Mouse (Mus musculus) E14TG2a.4 (cell line): ENCODE measurements around the gene Eed.

Source experiments
- H3K27me3 ChIP-seq: 2 replicates; pipeline ENCODE4 v1.6.1; 2014; ENCODE audit warnings: low read length, control low read depth; ENCODE audit not compliant: insufficient read depth
- H3K36me3 ChIP-seq: 2 replicates; pipeline ENCODE4 v1.6.1; 2014; ENCODE audit warnings: low read length, control low read depth; ENCODE audit not compliant: insufficient read depth
- H3K4me1 ChIP-seq: replicated peaks from 2 replicates; pipeline ENCODE4 v1.6.1; 2014; ENCODE audit warnings: low read depth, low read length, control low read depth
- H3K4me3 ChIP-seq: replicated peaks from 2 replicates; pipeline ENCODE4 v1.5.1; 2014; ENCODE audit warnings: mild to moderate bottlenecking, low read length
- H3K9me3 ChIP-seq: 2 replicates; pipeline ENCODE4 v1.6.1; 2014; ENCODE audit warnings: low read length, control low read depth
- CTCF ChIP-seq: conservative IDR thresholded peaks from 2 replicates; pipeline ENCODE4 v1.5.1; 2014; ENCODE audit warnings: low read length
- NANOG ChIP-seq: IDR thresholded peaks from 2 replicates; pipeline ENCODE4 v1.6.1; 2014; ENCODE audit warnings: borderline replicate concordance, low read length, mixed read lengths
- POU5F1 ChIP-seq: IDR thresholded peaks from 2 replicates; pipeline ENCODE4 v1.6.1; 2014; ENCODE audit warnings: low read length, borderline replicate concordance

The Eed gene

GRCm38 (mm10) chr7:89939497-89940353 lies 41.1 kb downstream of the Eed start:
- H3K9me3 ChIP-seq: peaks cover 13% of the 10 kb centered on the region
- H3K4me1 ChIP-seq: peaks cover 40% of the 10 kb centered on the region
- no peaks in the 10 kb centered on the region for H3K27me3 ChIP-seq
- no peak for TF ChIP-seq NANOG
- H3K36me3 ChIP-seq: peaks cover 23% of the 10 kb centered on the region
- H3K4me3 ChIP-seq: peak overlapping the region; percentile 97

GRCm38 (mm10) chr7:89923441-89924180 lies 57.2 kb downstream of the Eed start:
- Histone ChIP-seq H3K9me3 (no peaks in the 10 kb centered on the region), H3K4me3 (no peak overlapping the region), H3K4me1 (peaks cover 4% of the 10 kb centered on the region; the same call in 1 of the 2 replicates), H3K36me3 (peaks cover 51% of the 10 kb centered on the region), H3K27me3 (no peaks in the 10 kb centered on the region)
- TF ChIP-seq NANOG (no peak), POU5F1 (no peak), CTCF (no peak)

- H3K4me1 ChIP-seq: no peaks in the 10 kb centered on the region
Measured at GRCm38 (mm10) chr7:89917776-89918175, 63.0 kb downstream of the Eed start.

GRCm38 (mm10) chr7:89916711-89917110 lies 64.1 kb downstream of the Eed start:
- TF ChIP-seq CTCF: no peak
- TF ChIP-seq NANOG: no peak
- no peak for TF ChIP-seq POU5F1
- Histone ChIP-seq H3K27me3 (no peaks in the 10 kb centered on the region), H3K4me1 (no peaks in the 10 kb centered on the region), H3K4me3 (no peak overlapping the region), H3K36me3 (peaks cover 58% of the 10 kb centered on the region), H3K9me3 (no peaks in the 10 kb centered on the region)

More at GRCm38 (mm10) chr7:89917776-89918175, 63.0 kb downstream of the Eed start:
- TF ChIP-seq POU5F1 (no peak), NANOG (no peak), CTCF (no peak)
- Histone ChIP-seq H3K36me3 (peaks cover 62% of the 10 kb centered on the region), H3K9me3 (no peaks in the 10 kb centered on the region), H3K4me3 (no peak overlapping the region), H3K27me3 (no peaks in the 10 kb centered on the region)

- no peaks in the 10 kb centered on the region for H3K9me3 ChIP-seq
- H3K4me1 ChIP-seq: 0 out of 2 replicates have a peak, but pooled peaks cover 4% of the 10 kb centered on the region
- H3K4me3 ChIP-seq: no peak overlapping the region
- peaks cover 39% of the 10 kb centered on the region for H3K36me3 ChIP-seq
- no peaks in the 10 kb centered on the region for H3K27me3 ChIP-seq
- no peak for TF ChIP-seq CTCF
- TF ChIP-seq POU5F1: no peak
- TF ChIP-seq NANOG: no peak
Measured at GRCm38 (mm10) chr7:89913432-89914158, 67.2 kb downstream of the Eed start.

GRCm38 (mm10) chr7:89912356-89912755 lies 68.4 kb downstream of the Eed start:
- Histone ChIP-seq H3K36me3 (peaks cover 27% of the 10 kb centered on the region), H3K9me3 (no peaks in the 10 kb centered on the region), H3K27me3 (no peaks in the 10 kb centered on the region), H3K4me1 (0 out of 2 replicates have a peak, but pooled peaks cover 7% of the 10 kb centered on the region), H3K4me3 (no peak overlapping the region)
- TF ChIP-seq NANOG (no peak), POU5F1 (no peak), CTCF (no peak)

GRCm38 (mm10) chr7:89909711-89910110 lies 71.1 kb downstream of the Eed start:
- peaks cover 20% of the 10 kb centered on the region for H3K4me1 ChIP-seq
- peaks cover 6% of the 10 kb centered on the region; the same call in 1 of the 2 replicates for H3K36me3 ChIP-seq
- no peaks in the 10 kb centered on the region for H3K27me3 ChIP-seq
- no peaks in the 10 kb centered on the region for H3K9me3 ChIP-seq
- TF ChIP-seq CTCF (no peak), NANOG (no peak), POU5F1 (no peak)
- H3K4me3 ChIP-seq: no peak overlapping the region

GRCm38 (mm10) chr7:89908899-89909621 lies 71.7 kb downstream of the Eed start:
- H3K36me3 ChIP-seq: 0 out of 2 replicates have a peak, but pooled peaks cover 4% of the 10 kb centered on the region
- H3K27me3 ChIP-seq: no peaks in the 10 kb centered on the region
- no peaks in the 10 kb centered on the region for H3K9me3 ChIP-seq
- TF ChIP-seq CTCF: no peak
- no peak for TF ChIP-seq NANOG
- TF ChIP-seq POU5F1: no peak
- H3K4me1 ChIP-seq: peaks cover 24% of the 10 kb centered on the region
- H3K4me3 ChIP-seq: no peak overlapping the region
